Mouse (Mus musculus) embryo, embryonic 10 days (tissue): Measurements from ENCODE around the gene Pomgnt1.
A peak's percentile ranks its signal among the peaks of the same experiment; 100 is the strongest.

Experiments
- DNase-seq: peaks from one replicate; pipeline ENCODE4 v3.0.0-alpha.2; 2015; ENCODE audit warnings: low spot score

Pomgnt1 gene

GRCm38 (mm10) chr4:116123602-116124519 lies at the start of gene Pomgnt1, which contains the start of gene Rad54l:
Gene Pomgnt1 (plus strand): TSS chr4:116123840.
Gene Rad54l (minus strand): TSS chr4:116123690.
- peak; percentile 98 for DNase-seq

- DNase-seq: peak; percentile 44
Observed at GRCm38 (mm10) chr4:116074145-116074675, 49.4 kb upstream of the Pomgnt1 start.

GRCm38 (mm10) chr4:116074861-116075620 lies 48.6 kb upstream of the Pomgnt1 start, which contains the start of the genes Uqcrh and Lrrc41:
Gene Uqcrh (minus strand): TSS chr4:116075071.
Gene Lrrc41 (plus strand): TSS chr4:116075269.
- DNase-seq: peak; percentile 98

GRCm38 (mm10) chr4:116075631-116076368 lies 47.8 kb upstream of the Pomgnt1 start:
- DNase-seq: peak; percentile 64

- DNase-seq: peak; percentile 51
Observed at GRCm38 (mm10) chr4:116076369-116077231, 47.0 kb upstream of the Pomgnt1 start.

- DNase-seq: no peak
Observed at GRCm38 (mm10) chr4:116077240-116078095, 46.2 kb upstream of the Pomgnt1 start.

GRCm38 (mm10) chr4:116088510-116089249 lies 35.0 kb upstream of the Pomgnt1 start:
- no peak for DNase-seq

GRCm38 (mm10) chr4:116096291-116096690 lies 27.3 kb upstream of the Pomgnt1 start:
- DNase-seq: no peak

- DNase-seq: no peak
Observed at GRCm38 (mm10) chr4:116097211-116097610, 26.4 kb upstream of the Pomgnt1 start.

- DNase-seq: no peak
Observed at GRCm38 (mm10) chr4:116100959-116101358, 22.7 kb upstream of the Pomgnt1 start.

- DNase-seq: no peak
Observed at GRCm38 (mm10) chr4:116105278-116105677, 18.4 kb upstream of the Pomgnt1 start.

GRCm38 (mm10) chr4:116110695-116111094 lies 12.9 kb upstream of the Pomgnt1 start:
- no peak for DNase-seq

GRCm38 (mm10) chr4:116111486-116111885 lies 12.2 kb upstream of the Pomgnt1 start:
- no peak for DNase-seq

- no peak for DNase-seq
Observed at GRCm38 (mm10) chr4:116122762-116123161, 878 bp upstream of the Pomgnt1 start.

- no peak for DNase-seq
Observed at GRCm38 (mm10) chr4:116125803-116126386, 2.3 kb downstream of the Pomgnt1 start.

GRCm38 (mm10) chr4:116127956-116128355 lies 4.3 kb downstream of the Pomgnt1 start:
- no peak for DNase-seq

GRCm38 (mm10) chr4:116133126-116133525 lies 9.5 kb downstream of the Pomgnt1 start:
- no peak for DNase-seq

- peak; percentile 72 for DNase-seq
Observed at GRCm38 (mm10) chr4:116134990-116135389, 11.3 kb downstream of the Pomgnt1 start.
